Mouse (Mus musculus) embryo, embryonic 11 days (tissue): Measurements from ENCODE around the gene Psmd12.
A peak's percentile ranks its signal among the peaks of the same experiment; 100 is the strongest.

Source experiments
- DNase-seq: peaks from one replicate; pipeline ENCODE4 v3.0.0-alpha.2; 2015

Gene Psmd12

GRCm38 (mm10) chr11:107479053-107479861 is at the start of gene Psmd12:
Gene Psmd12 (plus strand): TSS chr11:107479484.
- peak; percentile 98 for DNase-seq

- no peak for DNase-seq
These were observed 47.9 kb upstream of the Psmd12 start for GRCm38 (mm10) chr11:107431197-107431965.

DNA sequence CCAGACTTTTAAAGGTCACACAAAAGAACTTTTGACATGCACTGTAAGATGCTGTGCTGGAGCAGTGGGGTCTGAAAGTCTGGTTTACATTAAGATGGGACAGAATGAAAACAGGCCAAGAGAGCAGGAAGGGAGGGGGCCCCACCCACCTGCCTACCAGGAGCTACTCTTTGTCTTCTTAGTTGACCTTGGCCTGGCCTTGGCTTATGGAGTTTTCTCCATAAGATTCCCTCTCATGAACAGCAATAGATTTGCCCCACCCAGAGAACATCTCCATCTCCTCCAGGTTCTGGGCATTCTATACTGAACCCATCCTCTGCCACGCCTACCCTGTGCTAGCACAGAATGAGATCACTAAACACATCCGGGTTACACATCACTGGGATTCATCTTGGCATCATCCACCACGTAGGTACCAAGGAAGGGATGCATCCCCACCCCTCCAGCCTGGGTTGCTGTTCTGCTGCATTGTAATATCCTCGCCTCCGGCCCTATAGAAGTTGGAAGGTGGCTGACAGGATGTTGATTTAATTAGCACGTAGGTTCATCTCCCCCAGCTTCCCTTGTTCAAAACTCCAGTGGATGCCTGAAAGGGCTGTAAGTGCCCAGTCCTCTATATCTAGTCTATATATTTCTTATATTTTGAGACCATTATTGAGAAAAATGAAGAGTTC is 43.4 kb upstream of the Psmd12 start:
- DNase-seq: no peak

DNA sequence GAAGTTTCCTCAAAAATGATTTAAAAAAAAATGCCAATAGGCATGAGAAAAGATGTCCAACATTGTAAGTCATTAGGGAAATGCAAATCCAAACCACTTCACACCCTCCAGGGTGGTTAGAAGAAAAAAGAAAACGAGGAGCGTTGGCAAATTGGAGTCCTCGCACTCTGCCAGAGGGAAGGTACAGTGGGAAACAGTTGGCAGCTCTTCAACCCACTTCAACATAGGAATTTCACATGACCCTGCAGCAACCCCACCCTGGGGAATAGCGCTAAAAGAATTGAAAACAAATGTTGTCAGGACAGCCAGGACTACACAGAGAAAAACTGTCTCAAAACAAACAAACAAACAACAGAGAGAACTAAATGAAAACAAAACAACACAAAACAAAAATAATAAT is 41.6 kb upstream of the Psmd12 start:
- no peak for DNase-seq

DNA sequence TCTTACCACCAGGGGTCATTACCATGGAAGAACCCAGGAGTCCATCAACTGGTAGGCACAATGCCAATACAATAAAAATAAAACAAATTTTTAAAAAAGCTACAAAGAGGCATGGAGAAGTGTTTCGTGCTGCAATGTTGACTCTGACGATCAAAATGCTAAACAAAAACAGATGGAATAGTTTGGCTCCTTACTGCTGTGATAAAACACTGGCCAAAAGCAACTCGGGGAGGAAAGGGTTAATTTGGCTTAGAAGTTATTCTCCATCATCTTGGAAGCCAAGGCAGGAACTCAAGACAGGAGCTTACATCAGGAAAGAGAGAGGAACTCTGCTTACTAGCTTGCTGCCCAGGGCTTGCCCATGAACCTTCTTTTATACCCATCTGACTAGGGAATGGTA is 41.1 kb upstream of the Psmd12 start:
- DNase-seq: no peak

DNA sequence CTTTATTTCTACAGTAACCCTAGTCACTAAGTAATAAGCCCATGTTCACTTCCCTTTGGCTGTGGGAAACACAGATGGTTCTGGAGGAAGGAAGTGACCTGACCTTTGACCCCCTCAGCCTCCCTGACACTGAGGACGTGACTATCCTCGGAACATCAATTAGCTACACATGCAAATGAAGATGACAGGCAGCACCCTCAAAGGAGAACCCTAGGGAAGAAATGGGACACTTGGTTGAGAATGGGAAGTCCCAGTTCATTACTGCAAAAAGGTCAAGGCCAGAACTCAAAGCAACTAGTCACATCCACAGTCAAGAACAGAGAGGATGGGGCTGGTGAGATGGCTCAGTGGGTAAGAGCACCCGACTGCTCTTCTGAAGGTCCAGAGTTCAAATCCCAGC is 38.2 kb upstream of the Psmd12 start:
- DNase-seq: no peak

DNA sequence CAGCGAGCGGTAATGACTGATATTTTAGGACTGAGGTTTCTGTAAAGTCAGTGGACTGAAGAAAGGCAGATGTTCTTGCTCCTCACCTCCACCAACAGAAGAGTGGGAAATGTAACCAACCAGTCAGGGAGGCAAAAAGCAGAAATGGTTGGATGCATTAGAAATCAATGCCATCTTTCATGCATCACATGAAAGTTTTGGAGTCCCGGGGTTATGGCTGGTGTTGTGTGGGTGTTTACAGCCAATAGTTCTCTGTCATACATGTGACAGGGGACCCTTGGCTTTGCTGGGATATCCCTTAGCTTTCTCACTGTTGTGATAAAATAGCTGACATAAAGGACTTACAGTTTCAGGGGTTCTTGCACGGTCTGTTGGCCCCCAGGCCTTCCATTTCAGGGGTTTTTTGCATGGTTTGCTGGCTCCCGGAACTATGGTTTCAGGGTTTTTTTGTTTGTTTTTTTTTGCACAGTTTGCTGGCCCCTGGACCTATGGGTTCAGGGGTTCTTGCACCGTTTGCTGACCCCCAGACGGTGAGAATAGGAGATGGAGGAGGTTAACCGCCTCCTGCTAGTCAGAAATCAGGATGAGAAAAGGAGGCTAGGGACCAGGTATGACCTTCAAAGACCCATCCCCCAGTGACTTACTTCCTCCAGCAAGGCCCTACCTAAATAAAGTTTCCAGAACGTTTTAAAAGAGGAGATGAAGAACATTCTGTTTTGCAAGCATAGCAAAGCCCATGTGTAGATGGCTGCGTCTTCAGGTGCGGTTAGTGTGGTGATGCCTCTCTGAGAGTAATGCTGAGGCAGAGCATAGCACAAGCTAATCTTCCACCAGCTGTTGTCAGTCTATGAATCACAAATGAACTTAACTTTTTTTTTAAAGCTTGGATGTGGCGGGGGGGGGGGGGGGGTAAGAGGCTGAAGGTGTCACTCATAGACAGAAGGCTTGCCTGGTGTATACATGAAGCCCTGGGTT is 35.9 kb upstream of the Psmd12 start:
- DNase-seq: no peak

DNA sequence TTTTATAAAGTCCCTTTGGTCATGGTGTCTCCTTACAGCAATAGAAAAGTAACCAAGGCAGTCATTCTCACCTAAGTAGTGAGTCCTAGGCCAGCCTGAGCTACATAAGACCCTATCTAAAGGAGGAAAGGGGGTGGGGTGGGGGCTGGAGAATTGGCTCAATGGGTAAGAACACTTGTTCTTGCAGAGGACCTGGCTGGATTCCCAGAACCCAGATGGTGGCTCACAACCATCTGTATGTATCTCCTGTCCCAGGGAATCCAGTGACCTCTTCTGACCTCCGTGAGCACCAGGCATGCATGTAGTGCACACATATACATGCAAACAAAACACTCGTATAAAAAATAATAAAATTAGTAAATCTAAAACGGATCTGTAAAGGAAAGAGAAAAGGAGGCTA is 33.6 kb upstream of the Psmd12 start:
- no peak for DNase-seq

GRCm38 (mm10) chr11:107446650-107447049 is 32.6 kb upstream of the Psmd12 start:
- DNase-seq: no peak

DNA sequence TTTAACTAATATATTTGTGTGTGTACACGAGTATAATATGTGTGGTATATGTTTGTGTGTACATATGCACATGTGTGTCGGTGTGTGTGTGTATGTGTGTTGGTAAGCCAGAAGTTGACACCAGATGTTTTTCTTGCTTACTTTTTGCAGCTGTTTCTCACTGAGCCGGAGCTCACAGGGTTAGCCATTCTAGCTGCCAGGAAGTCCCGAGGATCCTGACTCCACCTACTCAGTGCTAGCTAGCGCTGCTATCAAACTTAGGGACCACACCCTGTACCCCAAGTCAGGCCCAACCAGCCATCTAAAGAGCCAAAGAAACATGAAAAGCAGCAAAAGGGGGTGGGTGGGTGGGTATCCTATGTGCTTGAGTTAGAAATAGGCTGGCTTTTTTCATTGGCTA is 31.9 kb upstream of the Psmd12 start:
- DNase-seq: no peak

DNA sequence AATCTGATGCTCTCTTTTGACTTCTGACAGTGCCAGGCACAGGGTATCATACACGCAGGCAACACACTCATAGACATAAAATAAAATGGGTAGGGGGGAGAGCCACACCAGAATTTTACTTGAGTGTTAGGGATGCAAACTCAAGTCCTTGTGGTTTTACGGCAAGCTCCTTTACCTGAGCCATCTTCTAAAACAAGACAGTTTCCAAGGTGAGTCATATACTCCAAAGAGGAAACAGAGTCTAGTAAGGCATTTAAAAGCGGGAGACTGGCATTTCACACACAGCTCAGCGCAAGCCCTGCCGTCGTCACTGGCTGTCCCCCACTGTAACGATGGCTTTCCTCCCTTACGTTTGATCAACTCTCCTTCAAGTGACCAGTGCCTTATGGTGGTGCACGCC is 31.4 kb upstream of the Psmd12 start:
- DNase-seq: no peak

- DNase-seq: no peak
These were observed 29.9 kb upstream of the Psmd12 start for GRCm38 (mm10) chr11:107449169-107449910.

DNA sequence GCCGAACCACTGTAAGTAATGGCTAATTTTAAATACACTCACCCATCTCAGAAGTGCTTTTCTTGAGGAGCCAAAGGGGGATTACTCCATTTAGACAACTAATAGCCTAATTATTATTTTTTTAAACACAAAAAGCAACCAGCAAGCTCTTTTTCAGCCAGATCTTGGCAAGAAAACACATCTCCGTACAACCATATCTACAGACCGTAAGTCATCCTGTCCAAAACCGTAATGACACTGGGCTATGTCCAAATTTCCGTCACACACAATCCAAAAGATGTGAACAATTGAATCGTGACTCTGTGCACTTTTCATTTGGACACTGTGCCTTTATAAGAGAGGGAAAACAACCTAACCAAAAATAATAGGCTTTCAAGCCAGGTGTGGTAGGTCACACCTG is 29.2 kb upstream of the Psmd12 start:
- DNase-seq: no peak

DNA sequence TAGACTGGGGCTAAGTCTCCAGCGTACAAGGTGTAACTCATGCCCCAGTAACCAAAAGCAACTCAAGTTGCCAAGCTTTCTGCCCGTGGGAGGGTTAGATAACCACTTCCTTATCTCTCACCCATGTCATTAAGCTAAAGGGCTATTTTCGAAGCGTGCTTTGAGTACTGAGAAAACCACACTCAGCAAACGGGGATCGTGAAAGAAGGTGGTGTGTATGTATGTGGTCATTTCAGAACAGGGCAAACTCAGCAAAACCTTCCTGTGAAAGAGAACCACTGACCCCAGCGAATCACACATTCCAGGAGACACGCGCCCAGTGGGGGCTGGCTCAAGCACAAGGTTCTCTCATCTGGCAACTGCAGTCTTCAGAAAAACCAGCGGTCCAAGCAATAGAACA is 28.2 kb upstream of the Psmd12 start:
- DNase-seq: no peak

- no peak for DNase-seq
These were observed 27.2 kb upstream of the Psmd12 start for GRCm38 (mm10) chr11:107452053-107452452.

DNA sequence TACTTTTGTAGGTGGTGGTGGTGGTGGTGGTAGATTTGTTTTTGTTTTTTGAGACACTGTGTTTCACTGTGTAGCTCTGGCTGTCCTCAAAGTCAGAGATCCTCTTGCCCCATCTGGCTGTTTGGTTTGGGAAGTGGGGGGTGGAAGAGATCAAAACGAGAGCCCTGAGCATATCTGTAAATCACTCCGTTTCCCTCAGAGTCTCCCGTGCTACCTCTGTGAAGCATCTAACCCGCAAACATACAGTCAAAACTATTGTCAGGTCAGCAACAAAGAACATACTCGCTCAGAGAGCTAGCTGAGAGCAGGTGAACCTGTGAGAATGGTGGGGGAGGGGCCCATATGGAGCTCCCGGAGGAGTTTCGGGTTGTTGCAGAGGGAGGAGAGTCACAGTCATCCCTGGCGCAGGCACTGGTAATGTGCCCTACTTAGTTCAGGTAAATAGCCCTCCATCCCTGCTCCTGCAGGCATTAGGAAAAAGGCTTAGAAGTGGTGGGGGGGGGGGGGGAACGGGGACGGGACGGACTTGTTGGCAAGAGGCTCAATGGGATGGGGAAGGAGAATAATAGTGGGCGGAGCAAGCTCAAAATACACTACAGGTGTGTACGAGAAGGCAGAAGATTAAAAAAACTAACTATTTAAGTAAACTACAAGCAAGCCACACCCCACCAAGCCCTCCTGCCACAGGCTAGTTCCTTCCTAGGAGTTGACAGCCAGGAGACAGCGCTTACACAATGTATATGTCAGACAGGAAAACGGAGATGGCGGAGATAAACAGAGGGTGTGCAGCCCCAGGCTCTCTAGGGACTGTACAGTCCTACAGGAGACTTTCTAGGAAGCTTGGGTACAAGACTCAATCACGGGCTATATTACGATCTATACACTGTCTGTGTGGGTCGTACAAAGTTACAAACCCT is 24.5 kb upstream of the Psmd12 start:
- DNase-seq: no peak

GRCm38 (mm10) chr11:107457282-107457681 is 22.0 kb upstream of the Psmd12 start:
- no peak for DNase-seq

DNA sequence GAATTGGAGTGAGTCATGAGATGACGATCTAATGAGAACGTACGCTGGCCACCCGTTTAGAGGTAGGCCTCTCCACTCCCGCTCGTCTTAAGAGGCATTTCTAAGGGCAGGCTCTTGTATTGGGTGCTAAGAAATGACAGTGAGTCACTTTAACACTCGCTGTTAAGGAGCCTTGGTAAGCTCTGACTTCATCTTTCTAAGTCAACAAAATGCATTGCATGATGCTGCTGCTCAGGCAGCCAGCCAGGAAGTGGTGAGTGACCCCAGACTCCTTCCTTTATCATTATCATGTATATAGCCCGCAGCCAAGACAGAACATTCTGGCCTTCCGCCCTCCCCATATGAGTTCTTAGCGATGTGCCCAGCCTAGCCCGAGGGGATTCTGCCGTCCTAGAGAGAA is 21.0 kb upstream of the Psmd12 start:
- DNase-seq: no peak

DNA sequence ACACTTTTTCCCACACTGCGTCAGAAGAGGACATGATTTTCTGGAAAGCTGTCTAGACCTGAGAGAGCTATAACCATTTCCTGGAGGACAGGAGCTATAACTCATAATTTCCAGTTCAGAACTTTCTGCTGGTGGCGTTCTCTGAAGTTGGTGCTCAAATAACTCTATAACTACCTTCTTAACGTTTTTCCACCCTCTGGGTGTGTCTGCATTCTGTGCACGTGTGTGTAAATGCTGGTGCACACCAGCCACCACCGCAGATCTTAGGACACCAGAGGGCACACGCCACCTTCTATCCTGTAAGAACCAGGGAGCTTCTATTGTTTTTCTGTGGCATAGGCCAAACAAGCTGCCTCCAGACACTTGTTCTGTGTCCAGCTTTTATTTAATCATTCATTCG is 20.3 kb upstream of the Psmd12 start:
- DNase-seq: no peak

- DNase-seq: no peak
These were observed 19.5 kb upstream of the Psmd12 start for GRCm38 (mm10) chr11:107459828-107460227.

DNA sequence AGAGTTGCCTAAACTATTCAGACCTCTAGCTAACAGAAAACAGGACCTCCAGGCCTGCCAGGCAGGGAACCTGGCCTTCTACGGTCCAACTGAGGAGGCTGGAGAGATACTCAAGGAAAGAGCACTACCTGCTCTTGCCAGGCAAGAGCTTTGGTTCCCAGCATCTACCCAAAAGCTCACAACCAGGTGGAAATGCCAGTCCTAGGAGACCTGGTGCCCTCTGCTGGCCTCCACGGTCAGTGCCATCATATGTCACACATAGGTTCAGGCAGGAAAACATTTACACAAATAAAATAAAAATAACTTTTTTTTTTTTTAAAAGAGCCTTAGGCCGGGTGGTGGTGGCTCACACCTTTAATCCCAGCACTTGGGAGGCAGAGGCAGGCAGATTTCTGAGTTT is 16.8 kb upstream of the Psmd12 start:
- DNase-seq: no peak
